Mouse (Mus musculus) megakaryocyte, embryonic 14.5 days (primary cell): ENCODE measurements around the gene Tmem184b.

Experiments used
- FLI1 ChIP-seq: IDR thresholded peaks from 2 replicates; pipeline ENCODE4 v1.6.1; 2012; ENCODE audit warnings: low read length, inconsistent platforms, mixed read lengths
- GATA1 ChIP-seq: IDR thresholded peaks from 3 replicates; pipeline ENCODE4 v1.6.1; 2012; ENCODE audit warnings: mixed read lengths, low read length, inconsistent platforms, borderline replicate concordance

- TF ChIP-seq GATA1 (no peak), FLI1 (no peak)
Observed at GRCm38 (mm10) chr15:79441331-79442256, 38.2 kb upstream of the Tmem184b start.
